Mouse (Mus musculus) midbrain, embryonic 15.5 days (tissue): ENCODE measurements at regions not wholly inside any gene's neighbourhood (a gene's known extent, or its start where the extent isn't known, plus 50 kb on each side); places are given as distances from the start of the nearest gene placed in this dataset.
A peak's percentile ranks its signal among the peaks of the same experiment; 100 is the strongest.

Experiments
- ATAC-seq: fragments of 200-750 bp; cut with Nextera tagmentation; replicated peaks from 2 replicates; pipeline ENCODE4 v1.8.0; 2017; ENCODE audit warnings: moderate TSS enrichment
- H3K27ac ChIP-seq: fragments of 300-500 bp; sonication (generic); 2 replicates; pipeline ENCODE4 v1.5.1; 2015; ENCODE audit warnings: mild to moderate bottlenecking, inconsistent platforms
- H3K27me3 ChIP-seq: fragments of 300-500 bp; sonication (generic); replicated peaks from 2 replicates; pipeline ENCODE4 v1.6.1; 2015; ENCODE audit warnings: inconsistent platforms
- H3K36me3 ChIP-seq: fragments of 300-500 bp; sonication (generic); replicated peaks from 2 replicates; pipeline ENCODE4 v1.6.1; 2015; ENCODE audit warnings: inconsistent platforms
- H3K4me1 ChIP-seq: fragments of 300-500 bp; sonication (generic); 2 replicates; pipeline ENCODE4 v1.6.1; 2015; ENCODE audit warnings: inconsistent platforms
- H3K4me2 ChIP-seq: fragments of 300-500 bp; sonication (generic); 2 replicates; pipeline ENCODE4 v1.6.1; 2015; ENCODE audit warnings: inconsistent platforms, mild to moderate bottlenecking, moderate library complexity
- H3K4me3 ChIP-seq: fragments of 300-500 bp; sonication (generic); 2 replicates; pipeline ENCODE4 v1.5.1; 2015; ENCODE audit warnings: mild to moderate bottlenecking, inconsistent platforms
- H3K9ac ChIP-seq: fragments of 300-500 bp; sonication (generic); 2 replicates; pipeline ENCODE4 v1.6.1; 2015; ENCODE audit warnings: mild to moderate bottlenecking, inconsistent platforms
- H3K9me3 ChIP-seq: fragments of 300-500 bp; sonication (generic); 2 replicates; pipeline ENCODE4 v1.6.1; 2016; ENCODE audit warnings: inconsistent platforms
- WGBS: fragments of 180-500 bp; shearing (Covaris S2); methylation state at CpG from one replicate; pipeline ENCODE4 v1.1.7; 2015; ENCODE audit warnings: mixed read lengths; 5-methylcytosine and 5-hydroxymethylcytosine counted together

- H3K4me1 ChIP-seq = no peaks in the 10 kb centered on the region
- 43% methylated on average over 8 of the region's 8 CpGs for WGBS
- no peak for ATAC-seq
- no peak overlapping the region for H3K4me3 ChIP-seq
- H3K27ac ChIP-seq = peak overlapping the region; percentile 4; the same call in 1 of the 2 replicates
- H3K4me2 ChIP-seq = no peak overlapping the region
- H3K36me3 ChIP-seq = no peaks in the 10 kb centered on the region
- H3K27me3 ChIP-seq = no peaks in the 10 kb centered on the region
- H3K9ac ChIP-seq = no peak overlapping the region
- no peaks in the 10 kb centered on the region for H3K9me3 ChIP-seq
Measured at GRCm38 (mm10) chr1:153962161-153962720, 62.2 kb upstream of the Teddm2 start.

GRCm38 (mm10) chr1:153963744-153964342, 63.8 kb upstream of the Teddm2 start:
- H3K4me2 ChIP-seq = no peak overlapping the region
- H3K36me3 ChIP-seq = no peaks in the 10 kb centered on the region
- 81% methylated on average over 9 of the region's 9 CpGs for WGBS
- no peaks in the 10 kb centered on the region for H3K27me3 ChIP-seq
- ATAC-seq = no peak
- H3K9ac ChIP-seq = no peak overlapping the region
- no peak overlapping the region for H3K27ac ChIP-seq
- H3K4me3 ChIP-seq = no peak overlapping the region
- H3K9me3 ChIP-seq = no peaks in the 10 kb centered on the region
- no peaks in the 10 kb centered on the region for H3K4me1 ChIP-seq

- H3K27ac ChIP-seq = no peak overlapping the region
- H3K4me2 ChIP-seq = no peak overlapping the region
- H3K9ac ChIP-seq = no peak overlapping the region
- WGBS = 89% methylated on average over 4 of the region's 4 CpGs
- no peaks in the 10 kb centered on the region for H3K9me3 ChIP-seq
- ATAC-seq = no peak
- H3K4me3 ChIP-seq = no peak overlapping the region
- no peaks in the 10 kb centered on the region for H3K4me1 ChIP-seq
- H3K36me3 ChIP-seq = no peaks in the 10 kb centered on the region
- H3K27me3 ChIP-seq = no peaks in the 10 kb centered on the region
Measured at GRCm38 (mm10) chr1:153969401-153969800, 69.4 kb upstream of the Teddm2 start.

- Histone ChIP-seq H3K27ac (no peak overlapping the region), H3K4me1 (no peaks in the 10 kb centered on the region), H3K27me3 (no peaks in the 10 kb centered on the region), H3K9ac (no peak overlapping the region), H3K9me3 (no peaks in the 10 kb centered on the region), H3K4me3 (no peak overlapping the region), H3K36me3 (no peaks in the 10 kb centered on the region), H3K4me2 (no peak overlapping the region)
- 77% methylated on average over 1 of the region's 1 CpGs for WGBS
- ATAC-seq = no peak
Measured at GRCm38 (mm10) chr1:153974300-153974699, 74.3 kb upstream of the Teddm2 start.

GRCm38 (mm10) chr1:153977963-153978726, 78.1 kb upstream of the Teddm2 start:
- WGBS = 16% methylated on average over 5 of the region's 5 CpGs
- peak; percentile 73; the same call in 1 of the 2 replicates for ATAC-seq
- Histone ChIP-seq H3K36me3 (no peaks in the 10 kb centered on the region), H3K4me2 (no peak overlapping the region), H3K9me3 (no peaks in the 10 kb centered on the region), H3K27me3 (no peaks in the 10 kb centered on the region), H3K4me3 (no peak overlapping the region), H3K4me1 (no peaks in the 10 kb centered on the region), H3K27ac (no peak overlapping the region), H3K9ac (no peak overlapping the region)

- WGBS = 66% methylated on average over 6 of the region's 6 CpGs
- Histone ChIP-seq H3K4me2 (no peak overlapping the region), H3K9me3 (no peaks in the 10 kb centered on the region), H3K27ac (no peak overlapping the region), H3K4me1 (no peaks in the 10 kb centered on the region), H3K4me3 (no peak overlapping the region), H3K9ac (no peak overlapping the region), H3K27me3 (no peaks in the 10 kb centered on the region), H3K36me3 (no peaks in the 10 kb centered on the region)
- ATAC-seq = no peak
Measured at GRCm38 (mm10) chr1:153980886-153981285, 80.9 kb upstream of the Teddm2 start.

- Histone ChIP-seq H3K4me3 (no peak overlapping the region), H3K27ac (no peak overlapping the region), H3K9me3 (no peaks in the 10 kb centered on the region), H3K27me3 (no peaks in the 10 kb centered on the region), H3K9ac (no peak overlapping the region), H3K4me1 (no peaks in the 10 kb centered on the region), H3K36me3 (no peaks in the 10 kb centered on the region), H3K4me2 (no peak overlapping the region)
- ATAC-seq = no peak
- 95% methylated on average over 5 of the region's 5 CpGs for WGBS
Measured at GRCm38 (mm10) chr1:153985595-153985994, 85.6 kb upstream of the Teddm2 start.

GRCm38 (mm10) chr1:153986632-153987031, 86.6 kb upstream of the Teddm2 start:
- 90% methylated on average over 6 of the region's 6 CpGs for WGBS

GRCm38 (mm10) chr1:153988297-153988696, 88.3 kb upstream of the Teddm2 start:
- WGBS = 52% methylated on average over 2 of the region's 2 CpGs
- no peaks in the 10 kb centered on the region for H3K36me3 ChIP-seq
- no peak for ATAC-seq

More at GRCm38 (mm10) chr1:153986632-153987031, 86.6 kb upstream of the Teddm2 start:
- Histone ChIP-seq H3K4me3 (no peak overlapping the region), H3K27me3 (no peaks in the 10 kb centered on the region), H3K4me1 (no peaks in the 10 kb centered on the region), H3K36me3 (no peaks in the 10 kb centered on the region), H3K27ac (no peak overlapping the region), H3K4me2 (no peak overlapping the region), H3K9me3 (no peaks in the 10 kb centered on the region), H3K9ac (no peak overlapping the region)
- no peak for ATAC-seq

GRCm38 (mm10) chr1:153990651-153991435, 90.8 kb upstream of the Teddm2 start:
- no peak for ATAC-seq
- WGBS = 86% methylated on average over 11 of the region's 11 CpGs
- no peak overlapping the region for H3K27ac ChIP-seq
- H3K36me3 ChIP-seq = no peaks in the 10 kb centered on the region
- H3K4me2 ChIP-seq = no peak overlapping the region
- no peak overlapping the region for H3K9ac ChIP-seq
- no peak overlapping the region for H3K4me3 ChIP-seq
- H3K9me3 ChIP-seq = no peaks in the 10 kb centered on the region
- no peaks in the 10 kb centered on the region for H3K4me1 ChIP-seq
- H3K27me3 ChIP-seq = no peaks in the 10 kb centered on the region

More at GRCm38 (mm10) chr1:153988297-153988696, 88.3 kb upstream of the Teddm2 start:
- no peak overlapping the region for H3K27ac ChIP-seq
- no peak overlapping the region for H3K9ac ChIP-seq
- no peak overlapping the region for H3K4me2 ChIP-seq
- no peak overlapping the region for H3K4me3 ChIP-seq
- H3K27me3 ChIP-seq = no peaks in the 10 kb centered on the region
- H3K4me1 ChIP-seq = no peaks in the 10 kb centered on the region
- H3K9me3 ChIP-seq = no peaks in the 10 kb centered on the region

- no peaks in the 10 kb centered on the region for H3K27me3 ChIP-seq
- no peaks in the 10 kb centered on the region for H3K9me3 ChIP-seq
- H3K4me2 ChIP-seq = no peak overlapping the region
- H3K27ac ChIP-seq = no peak overlapping the region
- no peak overlapping the region for H3K4me3 ChIP-seq
- ATAC-seq = no peak
- 70% methylated on average over 3 of the region's 3 CpGs for WGBS
- no peaks in the 10 kb centered on the region for H3K4me1 ChIP-seq
- no peaks in the 10 kb centered on the region for H3K36me3 ChIP-seq
- no peak overlapping the region for H3K9ac ChIP-seq
Measured at GRCm38 (mm10) chr1:153992466-153992865, 92.4 kb upstream of the Teddm2 start.

- Histone ChIP-seq H3K9me3 (no peaks in the 10 kb centered on the region), H3K4me2 (no peak overlapping the region), H3K27me3 (no peaks in the 10 kb centered on the region), H3K36me3 (no peaks in the 10 kb centered on the region), H3K4me3 (no peak overlapping the region), H3K9ac (no peak overlapping the region), H3K27ac (no peak overlapping the region), H3K4me1 (no peaks in the 10 kb centered on the region)
- 95% methylated on average over 4 of the region's 4 CpGs for WGBS
- ATAC-seq = no peak
Measured at GRCm38 (mm10) chr1:153994871-153995270, 94.8 kb upstream of the Teddm2 start.
